In genomic region chr2:29381683-29382082, GRCm38 (mm10) we compare ENCODE assay signal across 18 mouse cellular contexts. TPM values are rescaled to one million over a fixed set of nuclear protein-coding genes. Genes with fewer than 3 reads are reported as not detected.
DNase-seq lines count a peak whose midpoint lies in the region; ATAC-seq lines count a peak whose summit lies in the region.
"Had no signal": no experiment of that assay in that cellular context is flagged by ENCODE, and none has a peak within 500 bp of the region (broad histone marks: within the 10 kb centered on the region; RNA-seq: fewer than 3 reads in every experiment).

No protein-coding gene starts in this region.

- H3K9me3 ChIP-seq in hindbrain, embryonic 13.5 days, result no peaks in the 10 kb centered on the region
- no peaks in the 10 kb centered on the region for H3K9me3 ChIP-seq in hindbrain, embryonic 11.5 days (ENCODE audit: control insufficient read depth, low read length)
- no peaks in the 10 kb centered on the region for H3K9me3 ChIP-seq in midbrain, embryonic 13.5 days
- H3K9me3 ChIP-seq in midbrain, embryonic 11.5 days (ENCODE audit: control insufficient read depth, low read length), result no peaks in the 10 kb centered on the region
- no peaks in the 10 kb centered on the region for H3K9me3 ChIP-seq in liver, embryonic 11.5 days (ENCODE audit: control insufficient read depth, low read length)
- H3K9me3 ChIP-seq: G1E; heart, embryonic 15.5 days had no signal

- H3K27me3 ChIP-seq in hindbrain, embryonic 13.5 days, result no peaks in the 10 kb centered on the region
- no peaks in the 10 kb centered on the region for H3K27me3 ChIP-seq in hindbrain, embryonic 11.5 days (ENCODE audit: control insufficient read depth, insufficient read depth, low read length)
- H3K27me3 ChIP-seq in midbrain, embryonic 13.5 days, result no peaks in the 10 kb centered on the region
- H3K27me3 ChIP-seq in midbrain, embryonic 11.5 days (ENCODE audit: control insufficient read depth, insufficient read depth, low read length), result no peaks in the 10 kb centered on the region
- no peaks in the 10 kb centered on the region for H3K27me3 ChIP-seq in liver, embryonic 11.5 days (replicated peaks; ENCODE audit: control insufficient read depth, insufficient read depth, low read length)
- H3K27me3 ChIP-seq: heart, embryonic 15.5 days had no signal

- H3K27ac ChIP-seq in hindbrain, embryonic 13.5 days, result peak overlapping the region; percentile 45; the same call in 1 of the 2 replicates
- H3K27ac ChIP-seq in hindbrain, embryonic 11.5 days (ENCODE audit: low read depth, low read length), result no peak overlapping the region
- H3K27ac ChIP-seq in midbrain, embryonic 13.5 days, result peak overlapping the region; percentile 55; the same call in 1 of the 2 replicates
- H3K27ac ChIP-seq in midbrain, embryonic 11.5 days (ENCODE audit: low read depth, low read length), result no peak overlapping the region
- H3K27ac ChIP-seq in liver, embryonic 11.5 days (ENCODE audit: low read depth, low read length), result no peak overlapping the region
- H3K27ac ChIP-seq: heart, embryonic 15.5 days had no signal

- H3K36me3 ChIP-seq in hindbrain, embryonic 13.5 days, result no peaks in the 10 kb centered on the region
- H3K36me3 ChIP-seq in hindbrain, embryonic 11.5 days (ENCODE audit: control insufficient read depth, insufficient read depth, low read length), result no peaks in the 10 kb centered on the region
- no peaks in the 10 kb centered on the region for H3K36me3 ChIP-seq in midbrain, embryonic 13.5 days
- H3K36me3 ChIP-seq in midbrain, embryonic 11.5 days (ENCODE audit: control insufficient read depth, insufficient read depth, low read length), result no peaks in the 10 kb centered on the region
- no peaks in the 10 kb centered on the region for H3K36me3 ChIP-seq in liver, embryonic 11.5 days (ENCODE audit: control insufficient read depth, insufficient read depth, low read length)
- H3K36me3 ChIP-seq: heart, embryonic 15.5 days had no signal

- DNase-seq in embryo, embryonic 10.5 days (ENCODE audit: low spot score), result peak; percentile 20
- no peak for DNase-seq in embryo, embryonic 10 days (ENCODE audit: low spot score)
- DNase-seq in hindbrain, embryonic 11.5 days (ENCODE audit: low spot score), result no peak
- no peak for DNase-seq in midbrain, embryonic 11.5 days (ENCODE audit: low spot score, missing footprints)
- no peak for DNase-seq in liver, embryonic 11.5 days (ENCODE audit: low spot score)
- no peak for DNase-seq in urinary bladder, adult 18-20 months (ENCODE audit: low spot score in 2 of 2)
- DNase-seq: adrenal gland, adult 2 months; cerebellum, postnatal 25 days; heart, adult 18-20 months; kidney, adult 2 months; kidney, postnatal 4 days; retina, postnatal 1 day; thymus, postnatal 25 days had no signal

- peaks cover 31% of the 10 kb centered on the region for H3K4me1 ChIP-seq in hindbrain, embryonic 13.5 days (replicated peaks)
- H3K4me1 ChIP-seq in hindbrain, embryonic 11.5 days (replicated peaks; ENCODE audit: control insufficient read depth, insufficient read depth, low read length), result no peaks in the 10 kb centered on the region
- H3K4me1 ChIP-seq in midbrain, embryonic 13.5 days (replicated peaks), result peaks cover 37% of the 10 kb centered on the region
- no peaks in the 10 kb centered on the region for H3K4me1 ChIP-seq in midbrain, embryonic 11.5 days (ENCODE audit: control insufficient read depth, insufficient read depth, low read length)
- no peaks in the 10 kb centered on the region for H3K4me1 ChIP-seq in liver, embryonic 11.5 days (replicated peaks; ENCODE audit: control insufficient read depth, insufficient read depth, low read length)

- peak; percentile 61; the same call in 1 of the 2 replicates for ATAC-seq in hindbrain, embryonic 13.5 days (ENCODE audit: low FRiP score)
- ATAC-seq in hindbrain, embryonic 11.5 days (ENCODE audit: low FRiP score), result no peak
- peak; percentile 62; the same call in 1 of the 2 replicates for ATAC-seq in midbrain, embryonic 13.5 days
- no peak for ATAC-seq in midbrain, embryonic 11.5 days (ENCODE audit: low FRiP score)
- ATAC-seq in liver, embryonic 11.5 days (replicated peaks; ENCODE audit: low FRiP score), result no peak
- ATAC-seq: CD4-positive, CD25-positive, alpha-beta regulatory T cell, adult 4 months had no signal

- H3K9ac ChIP-seq in hindbrain, embryonic 13.5 days, result no peak overlapping the region
- no peak overlapping the region for H3K9ac ChIP-seq in hindbrain, embryonic 11.5 days (ENCODE audit: low read depth, low read length)
- 0 out of 2 replicates have a peak overlapping the region, but pooled peaks have one; percentile 21 for H3K9ac ChIP-seq in midbrain, embryonic 13.5 days (replicated peaks)
- no peak overlapping the region for H3K9ac ChIP-seq in midbrain, embryonic 11.5 days (ENCODE audit: low read length)
- no peak overlapping the region for H3K9ac ChIP-seq in liver, embryonic 11.5 days (ENCODE audit: low read depth, low read length)
- H3K9ac ChIP-seq: heart, embryonic 15.5 days had no signal

- H3K4me2 ChIP-seq in hindbrain, embryonic 13.5 days, result no peak overlapping the region
- H3K4me2 ChIP-seq in hindbrain, embryonic 11.5 days (replicated peaks; ENCODE audit: low read depth, low read length), result no peak overlapping the region
- H3K4me2 ChIP-seq in midbrain, embryonic 13.5 days (replicated peaks), result no peak overlapping the region
- no peak overlapping the region for H3K4me2 ChIP-seq in midbrain, embryonic 11.5 days
- no peak overlapping the region for H3K4me2 ChIP-seq in liver, embryonic 11.5 days
- H3K4me2 ChIP-seq: heart, embryonic 15.5 days had no signal

- WGBS in hindbrain, embryonic 13.5 days, result 25% methylated on average over 4 of the region's 4 CpGs
- WGBS in hindbrain, embryonic 11.5 days, result 30% methylated on average over 4 of the region's 4 CpGs
- WGBS in midbrain, embryonic 13.5 days, result 12% methylated on average over 4 of the region's 4 CpGs
- WGBS in midbrain, embryonic 11.5 days, result 21% methylated on average over 4 of the region's 4 CpGs
- 31% methylated on average over 4 of the region's 4 CpGs for WGBS in liver, embryonic 11.5 days

- no peak overlapping the region for H3K4me3 ChIP-seq in hindbrain, embryonic 13.5 days
- no peak overlapping the region for H3K4me3 ChIP-seq in hindbrain, embryonic 11.5 days (ENCODE audit: low read depth, low read length)
- no peak overlapping the region for H3K4me3 ChIP-seq in midbrain, embryonic 13.5 days (replicated peaks)
- no peak overlapping the region for H3K4me3 ChIP-seq in midbrain, embryonic 11.5 days (ENCODE audit: low read depth, low read length)
- H3K4me3 ChIP-seq in liver, embryonic 11.5 days (ENCODE audit: low read depth, low read length), result no peak overlapping the region
- H3K4me3 ChIP-seq: heart, embryonic 15.5 days had no signal

RNA-seq across cellular contexts. Expression of gene Med27, which starts 35.1 kb away (rescaled TPM):
- polyA plus RNA-seq in hindbrain, embryonic 13.5 days (2015; fragmentation: Nextera tagmentation; extraction: Ambion mirVana), result 74.3 and 85.3 TPM in 2 replicates
- polyA plus RNA-seq in hindbrain, embryonic 11.5 days (2014; fragmentation: Nextera tagmentation; extraction: Ambion mirVana), result 69.8 and 74.6 TPM in 2 replicates
- polyA plus RNA-seq in midbrain, embryonic 13.5 days (2015; fragmentation: Nextera tagmentation; extraction: Ambion mirVana), result 89.3 and 90.9 TPM in 2 replicates
- 67.5 and 68.4 TPM in 2 replicates for polyA plus RNA-seq in midbrain, embryonic 11.5 days (2014; fragmentation: Nextera tagmentation; extraction: Ambion mirVana)
- 42.8 and 45.9 TPM in 2 replicates for polyA plus RNA-seq in liver, embryonic 11.5 days (2014; fragmentation: Nextera tagmentation; extraction: Ambion mirVana)

Comparison
In these comparisons a context has a peak if more than half of its experiments do, and no peak if none do; other contexts are left out.
1. ATAC-seq: peak in hindbrain, embryonic 13.5 days (single experiment) and midbrain, embryonic 13.5 days (single experiment); none in hindbrain, embryonic 11.5 days (single experiment), midbrain, embryonic 11.5 days (single experiment) and liver, embryonic 11.5 days (single experiment).
2. H3K27ac ChIP-seq: peak in hindbrain, embryonic 13.5 days (single experiment) and midbrain, embryonic 13.5 days (single experiment); none in hindbrain, embryonic 11.5 days (single experiment), midbrain, embryonic 11.5 days (single experiment) and liver, embryonic 11.5 days (single experiment).